Mouse (Mus musculus): Measurements from ENCODE around the gene Gm26661.

Gm26661 gene

GRCm38 (mm10) chr14:7809043-7809955, 17.9 kb downstream of the Gm26661 start:
- no peaks in the 10 kb centered on the region for H3K9me3 ChIP-seq (ENCODE audit: low read length)
- H3K4me1 ChIP-seq (replicated peaks; ENCODE audit: low read depth, low read length) = peaks cover 63% of the 10 kb centered on the region
- no peak overlapping the region for H3K4me3 ChIP-seq (replicated peaks; ENCODE audit: low read length)
- TF ChIP-seq POU5F1 (IDR thresholded peaks at IDR 0.05; ENCODE audit: borderline replicate concordance, low read length) (no peak; the same call in 1 of the 2 replicates), CTCF (conservative IDR thresholded peaks at IDR 0.05; ENCODE audit: low read length) (no peak), NANOG (IDR thresholded peaks at IDR 0.05; ENCODE audit: borderline replicate concordance, low read length) (no peak)
- H3K27me3 ChIP-seq (ENCODE audit: insufficient read depth, low read length) = no peaks in the 10 kb centered on the region
- H3K36me3 ChIP-seq (ENCODE audit: insufficient read depth, low read length) = no peaks in the 10 kb centered on the region

GRCm38 (mm10) chr14:7817770-7818462, 26.5 kb downstream of the Gm26661 start, which contains the start of gene Flnb:
Gene Flnb, plus strand, starts transcription at chr14:7817957.
- Histone ChIP-seq H3K9me3 (ENCODE audit: low read length) (no peaks in the 10 kb centered on the region), H3K27me3 (ENCODE audit: insufficient read depth, low read length) (peaks cover 8% of the 10 kb centered on the region), H3K4me3 (replicated peaks; ENCODE audit: low read length) (peak within 1 kb of the TSS; percentile 84), H3K36me3 (ENCODE audit: insufficient read depth, low read length) (peaks cover 25% of the 10 kb centered on the region), H3K4me1 (replicated peaks; ENCODE audit: low read depth, low read length) (peaks cover 49% of the 10 kb centered on the region)
- TF ChIP-seq POU5F1 (IDR thresholded peaks at IDR 0.05; ENCODE audit: borderline replicate concordance, low read length) = no peak
- peak; percentile 36; the same call in 1 of the 2 replicates for TF ChIP-seq CTCF (conservative IDR thresholded peaks at IDR 0.05; ENCODE audit: low read length)
- no peak for TF ChIP-seq NANOG (IDR thresholded peaks at IDR 0.05; ENCODE audit: borderline replicate concordance, low read length)

DNA sequence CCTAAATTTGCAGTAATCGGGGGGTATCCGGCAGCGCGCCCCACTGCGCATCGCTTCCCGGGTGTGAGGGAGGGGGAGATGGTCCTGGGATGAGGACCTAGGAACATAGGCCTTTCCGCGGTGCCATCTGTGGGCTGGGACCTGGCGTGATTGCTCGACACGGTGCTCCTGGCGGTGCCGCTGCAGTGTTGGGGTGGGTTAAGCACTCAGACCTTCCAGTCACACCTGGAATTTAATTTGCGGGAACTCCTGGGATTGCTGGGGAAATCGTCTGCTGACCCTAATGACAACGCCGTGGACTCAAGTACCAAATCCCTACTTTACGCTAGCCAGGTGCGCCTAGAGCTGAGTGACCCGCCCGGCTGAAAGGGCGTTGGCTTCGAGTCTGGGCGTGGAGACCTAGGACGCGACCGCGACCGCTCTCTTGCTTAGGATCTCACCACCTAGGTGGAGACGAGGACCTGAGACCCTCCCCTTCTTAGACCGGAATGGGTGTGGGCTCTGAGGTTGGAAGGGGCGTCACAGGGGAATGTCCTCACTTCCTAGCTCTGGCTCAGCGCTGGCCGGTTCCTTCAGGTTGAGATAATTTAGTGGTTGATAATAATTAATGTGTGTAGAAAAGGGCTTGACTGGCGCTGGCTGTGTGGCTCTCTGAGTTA, 27.2 kb downstream of the Gm26661 start:
- Histone ChIP-seq H3K4me3 (replicated peaks; ENCODE audit: low read length) (peak overlapping the region; percentile 84), H3K36me3 (ENCODE audit: insufficient read depth, low read length) (peaks cover 25% of the 10 kb centered on the region), H3K9me3 (ENCODE audit: low read length) (no peaks in the 10 kb centered on the region), H3K4me1 (replicated peaks; ENCODE audit: low read depth, low read length) (peaks cover 53% of the 10 kb centered on the region), H3K27me3 (ENCODE audit: insufficient read depth, low read length) (peaks cover 8% of the 10 kb centered on the region)
- TF ChIP-seq NANOG (IDR thresholded peaks at IDR 0.05; ENCODE audit: borderline replicate concordance, low read length) (no peak), CTCF (conservative IDR thresholded peaks at IDR 0.05; ENCODE audit: low read length) (no peak), POU5F1 (IDR thresholded peaks at IDR 0.05; ENCODE audit: borderline replicate concordance, low read length) (no peak)

DNA sequence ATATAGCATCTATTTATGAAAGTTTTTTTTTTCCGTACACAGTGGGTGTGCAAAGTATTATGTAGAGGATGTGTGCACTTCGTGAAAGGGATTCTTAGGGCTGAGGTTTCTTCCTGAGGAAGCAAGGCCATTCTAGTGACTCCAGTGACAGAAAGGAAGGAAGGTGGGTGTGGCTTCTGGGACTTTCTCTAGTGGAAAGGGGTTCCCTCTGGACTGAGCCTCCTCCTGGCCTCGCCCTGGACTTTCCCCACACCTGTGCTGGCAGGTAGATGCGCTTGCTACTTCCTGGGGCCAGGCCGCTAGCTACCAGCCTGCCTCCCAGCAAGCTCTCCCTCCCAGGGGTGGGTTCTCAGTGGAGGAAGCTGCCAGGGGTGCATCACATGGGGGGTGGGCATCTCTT, 28.1 kb downstream of the Gm26661 start:
- Histone ChIP-seq H3K27me3 (ENCODE audit: insufficient read depth, low read length) (peaks cover 8% of the 10 kb centered on the region), H3K4me1 (replicated peaks; ENCODE audit: low read depth, low read length) (peaks cover 59% of the 10 kb centered on the region), H3K36me3 (ENCODE audit: insufficient read depth, low read length) (peaks cover 25% of the 10 kb centered on the region), H3K9me3 (ENCODE audit: low read length) (no peaks in the 10 kb centered on the region), H3K4me3 (replicated peaks; ENCODE audit: low read length) (peak overlapping the region; percentile 84)
- no peak for TF ChIP-seq NANOG (IDR thresholded peaks at IDR 0.05; ENCODE audit: borderline replicate concordance, low read length)

DNA sequence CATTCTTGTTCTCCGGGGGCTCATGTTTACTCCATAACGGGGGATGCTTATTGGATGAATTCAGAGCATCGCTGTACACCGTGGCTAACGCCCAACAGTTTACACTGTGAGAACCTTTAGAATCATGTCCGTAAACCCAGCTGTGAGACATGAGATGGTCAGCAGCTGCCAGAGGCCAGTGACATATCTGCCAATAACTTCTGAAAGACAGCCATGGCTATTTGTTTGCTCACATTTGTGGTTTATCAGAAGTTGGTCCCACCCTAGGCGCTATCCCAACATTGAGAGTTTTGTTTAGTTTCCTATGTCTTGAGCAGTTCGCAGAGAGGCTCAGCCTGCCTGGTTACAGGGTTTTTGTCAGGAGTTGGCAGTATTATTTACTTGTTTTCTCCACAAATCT, 30.0 kb downstream of the Gm26661 start:
- Histone ChIP-seq H3K9me3 (ENCODE audit: low read length) (no peaks in the 10 kb centered on the region), H3K4me1 (replicated peaks; ENCODE audit: low read depth, low read length) (peaks cover 76% of the 10 kb centered on the region), H3K27me3 (ENCODE audit: insufficient read depth, low read length) (peaks cover 8% of the 10 kb centered on the region), H3K36me3 (ENCODE audit: insufficient read depth, low read length) (peaks cover 25% of the 10 kb centered on the region), H3K4me3 (replicated peaks; ENCODE audit: low read length) (no peak overlapping the region)
- TF ChIP-seq NANOG (IDR thresholded peaks at IDR 0.05; ENCODE audit: borderline replicate concordance, low read length) (no peak), POU5F1 (IDR thresholded peaks at IDR 0.05; ENCODE audit: borderline replicate concordance, low read length) (no peak), CTCF (conservative IDR thresholded peaks at IDR 0.05; ENCODE audit: low read length) (no peak)

GRCm38 (mm10) chr14:7822693-7823092, 31.3 kb downstream of the Gm26661 start:
- H3K36me3 ChIP-seq (ENCODE audit: insufficient read depth, low read length) = peaks cover 25% of the 10 kb centered on the region
- H3K4me3 ChIP-seq (replicated peaks; ENCODE audit: low read length) = 0 out of 2 replicates have a peak overlapping the region, but pooled peaks have one; percentile 10
- TF ChIP-seq CTCF (conservative IDR thresholded peaks at IDR 0.05; ENCODE audit: low read length) = no peak
- TF ChIP-seq POU5F1 (IDR thresholded peaks at IDR 0.05; ENCODE audit: borderline replicate concordance, low read length) = no peak
- TF ChIP-seq NANOG (IDR thresholded peaks at IDR 0.05; ENCODE audit: borderline replicate concordance, low read length) = no peak
- peaks cover 83% of the 10 kb centered on the region for H3K4me1 ChIP-seq (replicated peaks; ENCODE audit: low read depth, low read length)
- peaks cover 8% of the 10 kb centered on the region for H3K27me3 ChIP-seq (ENCODE audit: insufficient read depth, low read length)
- H3K9me3 ChIP-seq (ENCODE audit: low read length) = no peaks in the 10 kb centered on the region

GRCm38 (mm10) chr14:7824651-7825268, 33.4 kb downstream of the Gm26661 start:
- H3K36me3 ChIP-seq (ENCODE audit: insufficient read depth, low read length) = peaks cover 25% of the 10 kb centered on the region
- peaks cover 71% of the 10 kb centered on the region for H3K4me1 ChIP-seq (replicated peaks; ENCODE audit: low read depth, low read length)
- no peaks in the 10 kb centered on the region for H3K27me3 ChIP-seq (ENCODE audit: insufficient read depth, low read length)
- H3K9me3 ChIP-seq (ENCODE audit: low read length) = no peaks in the 10 kb centered on the region
- H3K4me3 ChIP-seq (replicated peaks; ENCODE audit: low read length) = no peak overlapping the region
- TF ChIP-seq POU5F1 (IDR thresholded peaks at IDR 0.05; ENCODE audit: borderline replicate concordance, low read length) (no peak), CTCF (conservative IDR thresholded peaks at IDR 0.05; ENCODE audit: low read length) (no peak)
